Mouse (Mus musculus): ENCODE results near the gene Asap3. TPM values are rescaled to one million over a fixed set of nuclear protein-coding genes. Genes with fewer than 3 reads are reported as not detected.

The Asap3 gene
- polyA plus RNA-seq, 1 experiment from 2014 or later = 5.3 TPM

Other genes starting within 250 kb of the Asap3 start
- gene Gale, start 242.6 kb upstream of the Asap3 start, polyA plus RNA-seq (2016; fragmentation: Nextera tagmentation; extraction: Ambion mirVana) = 39.7 and 40.2 TPM in 2 replicates
- gene Lypla2, start 233.7 kb upstream of the Asap3 start, polyA plus RNA-seq (2016; fragmentation: Nextera tagmentation; extraction: Ambion mirVana) = 207 and 217 TPM in 2 replicates
- 66.2 and 72.8 TPM in 2 replicates for gene Pithd1, start 219.1 kb upstream of the Asap3 start, polyA plus RNA-seq (2016; fragmentation: Nextera tagmentation; extraction: Ambion mirVana)
- 35.0 and 37.5 TPM in 2 replicates for gene Eloa, start 184.6 kb upstream of the Asap3 start, polyA plus RNA-seq (2016; fragmentation: Nextera tagmentation; extraction: Ambion mirVana)
- gene Rpl11, start 152.9 kb upstream of the Asap3 start, polyA plus RNA-seq (2016; fragmentation: Nextera tagmentation; extraction: Ambion mirVana) = 516 and 527 TPM in 2 replicates
- 593 and 611 TPM in 2 replicates for gene Id3, start 62.9 kb upstream of the Asap3 start, polyA plus RNA-seq (2016; fragmentation: Nextera tagmentation; extraction: Ambion mirVana)
- 6.2 TPM in 2 replicates for gene E2f2, start 34.0 kb upstream of the Asap3 start, polyA plus RNA-seq (2016; fragmentation: Nextera tagmentation; extraction: Ambion mirVana)
- 0.83 and 0.97 TPM in 2 replicates for gene Tcea3, start 41.4 kb downstream of the Asap3 start, polyA plus RNA-seq (2016; fragmentation: Nextera tagmentation; extraction: Ambion mirVana)
- gene Zfp46, start 78.3 kb downstream of the Asap3 start, polyA plus RNA-seq (2016; fragmentation: Nextera tagmentation; extraction: Ambion mirVana) = 24.2 and 26.2 TPM in 2 replicates
- 227 and 246 TPM in 2 replicates for gene Hnrnpr, start 104.6 kb downstream of the Asap3 start, polyA plus RNA-seq (2016; fragmentation: Nextera tagmentation; extraction: Ambion mirVana)
- 0.16 TPM in 2 replicates for gene Htr1d, start 217.2 kb downstream of the Asap3 start, polyA plus RNA-seq (2016; fragmentation: Nextera tagmentation; extraction: Ambion mirVana)